Mouse (Mus musculus): ENCODE results near the gene Plac9b. TPM values are rescaled to one million over a fixed set of nuclear protein-coding genes. Genes with fewer than 3 reads are reported as not detected.

The Plac9b gene
- polyA plus RNA-seq, 1 experiment from 2014 or later = 61.1 TPM

Other genes starting within 250 kb of the Plac9b start
- 0.14 TPM in 1 of 2 replicates, not detected in the other for gene Cphx1, start 244.2 kb downstream of the Plac9b start, polyA plus RNA-seq (2015; fragmentation: Nextera tagmentation; extraction: Ambion mirVana)
- gene Duxbl1, start 203.9 kb downstream of the Plac9b start, polyA plus RNA-seq (2015; fragmentation: Nextera tagmentation; extraction: Ambion mirVana) = 1.3 and 2.2 TPM in 2 replicates
- gene Gm9780, start 139.8 kb downstream of the Plac9b start, polyA plus RNA-seq (2015; fragmentation: Nextera tagmentation; extraction: Ambion mirVana) = 55.8 and 60.4 TPM in 2 replicates
- gene Tmem254c, start 115.1 kb downstream of the Plac9b start, polyA plus RNA-seq (2015; fragmentation: Nextera tagmentation; extraction: Ambion mirVana) = 47.8 and 56.8 TPM in 2 replicates
- gene Cphx2, start 101.0 kb downstream of the Plac9b start, polyA plus RNA-seq (2015; fragmentation: Nextera tagmentation; extraction: Ambion mirVana) = not detected in 2 replicates
- 0.31 TPM in 1 of 2 replicates, not detected in the other for gene Cphx3, start 100.2 kb downstream of the Plac9b start, polyA plus RNA-seq (2015; fragmentation: Nextera tagmentation; extraction: Ambion mirVana)
- 0.96 and 2.2 TPM in 2 replicates for gene Duxbl2, start 64.1 kb downstream of the Plac9b start, polyA plus RNA-seq (2015; fragmentation: Nextera tagmentation; extraction: Ambion mirVana)
- gene Tmem254b, start 24.6 kb upstream of the Plac9b start, polyA plus RNA-seq (2015; fragmentation: Nextera tagmentation; extraction: Ambion mirVana) = 51.4 and 77.4 TPM in 2 replicates
- 0.62 and 1.0 TPM in 2 replicates for gene Duxbl3, start 75.5 kb upstream of the Plac9b start, polyA plus RNA-seq (2015; fragmentation: Nextera tagmentation; extraction: Ambion mirVana)